Mouse (Mus musculus): ENCODE measurements around the gene Hdac4.

The Hdac4 gene

DNA sequence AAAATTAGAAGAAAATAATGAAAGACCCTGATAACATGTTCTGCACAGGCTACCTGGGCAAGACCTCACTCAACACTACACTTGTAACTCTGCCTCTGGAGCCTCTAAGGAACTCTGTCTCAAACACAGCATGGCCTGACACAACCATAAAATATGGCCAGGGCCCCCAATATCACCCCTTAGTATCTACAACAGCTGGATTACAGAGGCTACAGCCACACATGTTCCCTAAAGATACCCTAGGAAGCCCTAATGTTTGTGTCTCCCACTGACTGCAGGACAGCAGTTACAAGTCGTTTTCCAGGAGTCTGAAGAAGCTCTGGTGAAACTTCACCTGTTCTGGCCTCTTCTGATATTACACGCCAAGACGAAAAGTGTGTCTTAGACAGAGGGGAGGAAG is 65.7 kb downstream of the Hdac4 start:
- no peak for DNase-seq (ENCODE audit: low spot score)

DNA sequence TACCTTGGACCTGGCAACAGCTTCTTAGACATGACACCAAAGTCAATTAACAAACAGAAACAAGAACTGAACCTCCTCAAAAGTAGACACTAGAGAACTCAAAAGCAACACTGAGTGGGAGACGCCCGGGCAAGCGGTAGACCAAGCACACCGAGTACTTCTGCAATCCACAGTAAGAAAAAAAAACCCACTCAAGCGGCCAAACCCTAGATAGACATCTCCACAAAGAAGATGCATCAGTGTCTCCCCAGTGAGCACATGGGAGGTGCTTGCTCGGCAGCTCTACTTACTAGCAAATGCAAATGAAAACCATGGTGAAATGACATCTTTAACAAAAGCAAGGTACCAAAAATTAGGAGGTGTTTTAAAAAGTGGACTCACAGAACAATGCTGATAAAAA is 67.7 kb downstream of the Hdac4 start:
- DNase-seq (ENCODE audit: low spot score): no peak

DNA sequence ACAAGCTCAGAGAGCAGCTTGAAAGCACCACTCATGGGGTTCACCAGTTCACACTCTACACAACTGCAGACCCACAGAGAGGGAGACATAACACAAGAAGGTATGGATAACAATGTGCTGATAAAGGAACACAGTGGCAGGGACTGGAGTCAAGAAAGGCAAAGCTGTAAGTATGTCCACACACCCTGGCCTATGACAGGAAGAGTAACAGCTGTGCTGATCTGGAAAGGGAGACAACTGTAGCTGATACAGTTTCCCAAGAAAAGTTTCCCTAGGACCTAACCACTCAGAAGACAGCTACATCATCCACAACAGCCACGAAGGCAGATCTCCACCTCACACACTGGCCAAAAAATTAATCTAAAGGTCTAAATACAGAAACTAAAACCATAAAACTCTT is 68.1 kb downstream of the Hdac4 start:
- DNase-seq (ENCODE audit: low spot score): no peak

DNA sequence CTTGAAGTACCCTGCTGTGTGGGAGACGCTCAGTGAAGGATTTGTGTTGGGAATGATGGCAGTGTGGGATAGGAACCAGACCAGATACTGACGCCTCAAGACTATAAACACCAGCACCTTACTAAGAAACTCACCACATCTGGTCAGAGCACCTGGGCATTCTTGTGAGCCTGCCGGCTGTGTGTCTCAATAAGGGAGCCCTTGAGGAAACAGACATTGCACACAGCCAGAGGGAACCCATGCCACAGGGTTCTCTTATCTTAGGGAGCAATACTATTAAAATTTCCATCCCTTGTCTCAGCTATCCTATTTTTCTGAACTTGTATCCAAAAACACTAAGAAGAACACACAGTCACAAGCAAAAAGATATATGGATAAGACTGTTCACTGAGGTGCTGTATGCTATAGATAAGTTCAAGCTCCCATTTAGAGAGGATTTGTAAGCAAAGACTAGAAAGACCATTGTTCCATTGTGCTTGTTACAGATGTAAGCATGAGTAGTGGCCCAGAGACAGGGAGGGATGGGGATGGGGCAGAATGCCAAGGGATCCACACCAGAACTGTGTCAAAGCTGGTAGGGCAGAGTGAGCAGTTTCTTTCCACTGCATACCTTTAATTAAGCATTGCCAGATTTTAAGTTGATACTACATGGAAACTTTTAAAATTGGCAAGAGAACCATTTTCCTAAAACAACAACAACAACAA is 70.8 kb downstream of the Hdac4 start:
- no peak for DNase-seq (ENCODE audit: low spot score)

DNA sequence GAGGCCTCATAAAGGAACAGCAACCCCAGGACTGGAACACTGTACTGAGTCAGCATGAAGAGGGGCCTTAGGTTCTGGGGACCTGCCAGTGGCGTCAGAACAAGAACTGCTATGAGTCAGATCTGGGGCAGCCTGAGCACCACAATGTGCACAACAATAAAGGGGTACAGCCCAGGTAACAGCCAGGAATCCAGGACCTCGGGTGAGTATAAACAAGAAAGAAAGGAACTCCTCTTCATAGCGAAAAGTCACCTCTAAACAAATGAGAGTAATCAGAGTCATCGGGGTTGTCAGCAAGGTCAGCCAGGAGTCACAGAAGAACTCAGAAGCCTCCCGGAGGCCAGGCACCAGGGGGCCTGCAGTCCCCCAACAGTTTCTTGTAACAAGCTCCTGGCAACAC is 76.2 kb downstream of the Hdac4 start:
- DNase-seq (ENCODE audit: low spot score): no peak

DNA sequence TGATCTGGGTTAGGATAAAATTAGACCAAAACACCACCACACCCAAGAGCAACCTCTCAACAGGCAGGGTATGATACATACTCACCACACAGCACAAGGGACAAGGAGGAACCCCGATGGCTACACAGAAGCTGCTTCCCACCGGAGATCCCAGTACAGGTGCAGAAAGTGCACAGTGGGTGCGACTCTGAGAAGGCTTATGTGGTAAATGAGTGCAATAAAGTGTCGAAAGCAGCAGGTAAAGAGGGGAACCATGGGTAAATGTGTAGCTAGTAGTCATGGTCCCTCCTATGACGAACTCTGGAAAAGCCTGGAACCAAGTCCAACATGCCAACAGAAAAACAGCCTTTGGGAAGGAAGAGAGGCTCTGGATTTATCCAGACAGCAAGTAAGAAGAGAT is 77.9 kb downstream of the Hdac4 start:
- no peak for DNase-seq (ENCODE audit: low spot score)

DNA sequence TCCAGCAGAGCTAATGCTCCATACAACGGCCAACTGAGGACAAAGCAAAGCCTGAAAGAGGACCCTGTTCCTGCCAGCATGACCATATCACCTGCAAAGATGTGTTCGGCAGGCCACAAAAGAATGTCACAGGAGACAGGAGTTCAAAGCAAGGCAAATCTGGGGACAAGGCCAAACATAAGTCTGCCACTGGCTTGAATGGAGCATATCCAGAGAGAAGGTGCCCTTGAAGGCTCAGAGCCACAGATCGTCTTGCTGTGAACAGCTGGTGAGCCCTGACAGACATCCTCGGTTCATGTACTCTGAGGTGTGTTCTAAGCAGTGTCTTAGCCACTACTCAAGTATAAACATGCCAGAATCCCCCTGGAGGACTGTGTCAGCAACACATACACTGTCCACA is 79.3 kb downstream of the Hdac4 start:
- no peak for DNase-seq (ENCODE audit: low spot score)

DNA sequence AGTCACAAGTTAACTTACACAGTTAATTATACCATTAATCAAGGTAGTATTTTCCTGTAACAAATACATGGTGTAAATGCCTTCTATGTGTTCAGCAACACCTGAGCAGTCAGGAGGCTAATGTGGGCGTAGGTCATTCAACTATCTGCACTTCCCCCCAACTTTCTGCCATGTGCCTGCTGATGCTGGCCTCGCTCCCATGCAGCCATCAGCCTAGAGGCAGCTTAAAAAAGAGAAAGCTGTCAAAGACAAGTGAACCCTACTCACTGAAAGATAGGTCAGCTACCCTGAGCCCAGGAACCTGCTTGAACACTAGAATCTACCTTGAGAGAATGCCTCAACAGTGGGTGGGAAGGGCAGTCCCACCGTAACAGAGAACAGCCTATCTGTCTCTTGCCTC is 81.4 kb downstream of the Hdac4 start:
- DNase-seq (ENCODE audit: low spot score): no peak

DNA sequence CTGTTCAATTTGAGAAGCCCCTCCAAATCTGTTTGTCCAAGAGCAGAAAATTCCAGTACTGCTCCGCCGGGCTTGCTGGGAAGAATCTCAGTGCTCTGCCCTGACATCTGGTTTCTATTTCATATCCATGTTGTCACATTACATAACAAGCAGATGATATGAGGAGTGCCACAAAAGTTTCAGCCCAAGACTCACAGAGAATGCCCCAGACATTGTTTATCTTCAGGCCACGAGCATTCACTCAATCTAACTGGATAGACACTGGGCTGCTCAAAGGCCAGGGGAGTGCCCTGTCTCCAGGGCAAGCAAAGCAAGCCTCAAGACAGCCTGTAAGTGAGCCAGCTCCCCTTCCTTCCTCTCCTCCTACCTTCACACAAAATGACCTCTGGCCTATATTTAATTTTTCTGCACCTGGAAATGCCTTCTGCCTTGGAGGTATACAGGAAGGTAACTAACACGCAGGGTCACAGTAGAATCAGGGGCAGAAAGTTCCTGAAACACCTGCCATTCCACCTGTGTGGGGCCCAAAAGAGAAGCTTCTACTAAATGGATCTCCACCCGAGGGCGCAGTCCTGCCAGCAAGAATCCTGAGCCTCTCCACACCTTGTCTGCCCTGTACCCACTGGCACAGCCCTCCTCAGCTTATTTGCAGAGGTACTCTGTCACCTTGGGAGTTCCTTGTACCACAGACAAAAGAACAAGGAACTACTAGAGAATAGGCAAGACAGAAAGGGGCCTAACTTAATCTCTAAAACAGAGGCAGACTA is 82.1 kb downstream of the Hdac4 start:
- DNase-seq (ENCODE audit: low spot score): no peak

DNA sequence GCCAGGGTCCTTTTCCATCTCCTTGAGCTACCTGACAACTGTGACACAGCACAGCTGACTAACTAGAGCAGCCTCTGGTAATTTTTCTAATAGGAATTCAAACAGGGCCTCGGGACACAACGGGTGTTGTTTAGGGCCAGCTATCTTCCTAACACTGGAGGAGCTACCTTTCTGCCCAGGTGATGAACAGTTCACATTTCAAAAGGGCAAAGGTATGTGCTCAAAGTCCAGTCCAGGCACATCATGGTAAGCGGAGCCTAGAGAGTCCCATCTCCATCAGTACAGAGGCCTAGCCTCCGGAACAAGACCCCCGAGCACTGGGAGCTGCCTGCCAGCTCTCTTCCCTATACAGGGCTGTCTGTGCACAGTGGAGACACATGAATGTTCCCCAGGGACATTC is 82.9 kb downstream of the Hdac4 start:
- no peak for DNase-seq (ENCODE audit: low spot score)

DNA sequence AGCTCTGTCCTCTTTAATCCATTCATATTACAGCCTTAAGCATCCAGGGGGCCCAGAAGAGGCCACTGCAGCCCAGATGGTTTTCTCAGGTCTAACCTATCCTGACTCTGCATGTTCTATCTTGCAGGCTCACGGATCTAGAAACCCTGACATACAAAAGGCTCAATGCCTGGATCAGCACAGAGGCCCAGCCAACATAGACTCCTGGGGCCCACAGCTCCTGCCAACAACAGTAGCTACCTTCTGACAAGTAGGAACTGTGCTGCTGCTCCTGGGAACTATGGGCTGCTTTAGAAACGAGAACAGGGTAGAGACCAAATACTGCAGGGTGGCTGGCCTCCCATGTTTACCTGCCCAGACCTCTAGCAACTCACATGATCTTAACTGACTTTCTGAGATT is 83.9 kb downstream of the Hdac4 start:
- DNase-seq (ENCODE audit: low spot score): no peak

DNA sequence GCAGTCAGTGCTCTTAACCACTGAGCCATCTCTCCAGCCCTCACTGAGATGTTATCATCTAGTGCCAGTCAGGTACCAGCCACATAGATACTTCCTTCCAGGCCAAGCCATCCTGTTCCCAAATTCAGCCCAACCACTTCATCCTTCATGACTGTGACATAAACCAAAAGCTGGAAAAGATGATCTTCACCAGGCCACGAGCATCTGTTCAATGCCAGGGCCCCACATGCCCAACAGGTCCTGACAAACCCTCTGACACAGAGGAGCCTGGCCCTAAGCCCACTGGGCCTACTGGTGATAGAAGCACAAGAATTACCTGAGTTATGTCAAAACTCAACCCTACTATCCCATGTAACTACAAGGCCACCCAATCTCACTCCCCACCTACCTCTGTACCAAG is 84.5 kb downstream of the Hdac4 start:
- no peak for DNase-seq (ENCODE audit: low spot score)

DNA sequence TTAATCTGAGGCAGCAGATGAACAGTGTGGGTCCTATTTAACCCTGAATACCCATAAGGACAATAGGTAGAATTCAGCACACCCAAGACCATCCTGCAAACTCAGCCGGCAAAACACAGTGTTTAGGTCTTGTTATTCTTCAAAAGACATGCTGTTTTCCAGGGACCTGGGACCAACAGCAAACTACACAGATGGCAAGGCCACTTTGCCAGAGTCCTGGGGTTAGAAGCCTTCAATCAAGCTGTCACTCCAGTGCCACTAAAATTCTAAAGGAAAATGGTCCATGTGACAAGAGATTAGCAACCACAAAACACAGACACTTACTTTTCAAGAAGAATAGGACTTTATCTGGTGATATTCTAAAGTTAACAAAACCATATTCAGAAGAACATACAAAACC is 86.3 kb downstream of the Hdac4 start:
- DNase-seq (ENCODE audit: low spot score): no peak

DNA sequence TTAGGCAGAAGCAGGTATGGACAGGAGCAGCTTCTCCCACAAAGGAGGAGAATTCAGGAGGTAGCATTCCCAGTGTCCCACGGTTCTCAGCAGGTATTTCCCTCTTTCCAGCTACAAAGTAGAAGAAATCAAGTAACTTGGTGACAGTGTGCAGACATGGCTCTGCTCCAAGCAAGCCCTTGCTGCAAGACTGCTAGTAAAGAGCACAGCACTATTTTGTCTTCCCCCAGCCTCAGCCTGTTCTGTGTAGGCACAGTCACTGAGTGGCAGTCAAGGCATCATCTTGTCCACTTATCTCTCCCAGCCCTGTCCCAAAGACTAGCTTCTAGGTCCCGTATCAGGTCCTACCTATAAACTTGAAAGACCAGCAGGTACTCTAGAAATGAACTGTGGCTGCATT is 86.9 kb downstream of the Hdac4 start:
- no peak for DNase-seq (ENCODE audit: low spot score)

DNA sequence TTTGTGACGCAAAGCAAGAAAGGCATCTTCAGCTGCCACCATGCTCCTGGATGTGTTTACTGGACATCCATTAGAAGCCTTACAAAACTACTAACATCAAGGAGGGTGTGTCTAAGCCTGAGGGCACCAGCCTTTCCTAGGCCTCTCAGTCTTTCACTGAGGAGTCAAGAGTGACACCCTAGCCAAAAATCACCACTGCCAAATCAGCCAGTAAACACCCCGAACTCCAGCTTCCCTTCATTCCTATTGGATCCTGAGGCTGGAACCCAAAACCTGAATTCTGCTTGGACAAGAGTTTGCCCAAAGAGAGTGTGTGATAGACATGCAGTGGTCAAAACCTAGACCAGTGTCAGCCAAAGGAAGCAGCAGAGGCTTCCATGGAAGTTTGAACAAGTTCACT is 87.5 kb downstream of the Hdac4 start:
- no peak for DNase-seq (ENCODE audit: low spot score)

DNA sequence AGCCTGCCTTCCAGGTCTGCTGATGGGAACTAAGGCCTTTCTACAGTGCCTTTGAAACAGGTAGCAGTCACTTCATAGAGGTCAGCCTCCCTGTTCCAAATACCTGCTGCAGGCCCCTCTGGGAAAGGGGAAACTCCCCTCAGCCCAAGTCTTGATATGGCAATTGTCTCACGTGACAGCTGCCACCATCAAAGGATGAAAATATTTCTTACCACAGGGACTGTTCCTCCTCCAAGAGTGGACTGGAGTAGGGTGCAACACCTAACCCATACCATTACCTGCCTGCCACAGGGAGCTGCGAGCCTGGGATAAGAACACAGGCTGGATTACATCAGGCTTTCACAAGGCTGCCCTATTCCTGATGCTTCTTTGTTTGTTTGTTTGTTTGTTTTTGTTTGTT is 88.0 kb downstream of the Hdac4 start:
- no peak for DNase-seq (ENCODE audit: low spot score)

DNA sequence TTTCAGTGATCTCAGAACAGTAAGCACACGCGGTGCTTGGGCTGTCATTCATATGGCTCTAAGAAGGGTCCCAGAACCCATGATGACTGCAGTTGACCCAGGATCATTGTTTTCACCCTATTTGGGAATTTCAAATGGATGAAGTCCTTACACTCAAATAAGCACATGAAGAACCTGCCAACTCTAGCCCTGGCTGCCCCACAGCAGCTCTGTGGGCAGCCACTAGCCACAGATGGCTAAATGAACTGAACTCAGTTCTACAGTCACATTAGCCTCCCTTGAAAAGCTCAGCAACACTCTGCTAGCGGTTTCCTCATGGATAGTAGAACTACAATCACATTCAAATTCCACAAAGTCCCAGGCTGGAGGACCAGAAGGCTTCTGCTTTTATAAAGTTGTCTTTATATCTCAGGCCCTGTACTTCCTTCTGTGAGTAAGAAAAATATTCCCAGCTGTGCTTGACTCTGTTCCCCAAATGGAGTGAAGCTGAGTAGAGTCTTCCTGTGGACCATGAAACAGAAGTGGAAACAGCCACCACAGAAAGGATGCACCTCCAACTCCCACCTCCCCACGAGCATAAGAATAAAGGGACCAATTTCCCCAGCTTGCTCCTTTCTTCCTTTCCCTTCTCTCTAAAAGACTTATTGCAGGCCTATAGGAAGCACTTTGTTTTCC is 88.9 kb downstream of the Hdac4 start:
- no peak for DNase-seq (ENCODE audit: low spot score)

DNA sequence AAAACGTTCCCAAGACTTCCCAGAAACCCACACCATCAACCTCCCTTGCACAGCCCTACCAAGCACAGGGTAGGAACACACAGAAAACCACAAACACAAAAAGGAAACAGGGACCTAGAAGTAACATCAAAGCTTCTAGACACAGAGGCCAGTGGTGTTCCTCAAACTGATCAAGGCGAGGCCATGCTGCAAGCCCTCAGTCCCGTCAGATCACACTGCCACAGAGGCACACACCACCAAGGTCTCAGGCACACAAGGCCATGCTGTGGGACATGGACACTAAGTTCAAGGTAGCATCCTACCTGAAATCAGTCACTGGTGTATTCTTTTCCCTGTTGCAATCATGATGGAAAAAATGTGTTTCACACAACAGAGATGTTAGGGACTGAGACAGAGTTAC is 90.8 kb downstream of the Hdac4 start:
- DNase-seq (ENCODE audit: low spot score): no peak

DNA sequence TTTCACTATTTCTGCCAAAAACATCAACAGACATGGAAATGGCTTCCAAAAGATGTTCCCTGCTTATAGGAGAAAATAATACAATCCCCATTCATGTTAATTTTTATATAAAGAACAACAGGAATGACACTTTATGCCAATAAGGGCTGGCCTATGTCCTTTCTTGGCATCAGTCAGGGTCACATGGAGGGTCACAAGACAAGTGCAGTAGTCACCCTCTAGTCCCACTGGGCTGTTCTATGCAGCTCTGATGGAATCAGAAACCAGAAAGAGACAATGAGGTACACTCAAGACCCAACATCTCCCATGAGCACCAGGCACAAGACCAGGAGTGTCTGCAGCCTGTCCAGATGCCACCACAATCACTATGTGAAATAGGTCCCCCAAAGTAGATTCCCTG is 91.5 kb downstream of the Hdac4 start:
- DNase-seq (ENCODE audit: low spot score): no peak

DNA sequence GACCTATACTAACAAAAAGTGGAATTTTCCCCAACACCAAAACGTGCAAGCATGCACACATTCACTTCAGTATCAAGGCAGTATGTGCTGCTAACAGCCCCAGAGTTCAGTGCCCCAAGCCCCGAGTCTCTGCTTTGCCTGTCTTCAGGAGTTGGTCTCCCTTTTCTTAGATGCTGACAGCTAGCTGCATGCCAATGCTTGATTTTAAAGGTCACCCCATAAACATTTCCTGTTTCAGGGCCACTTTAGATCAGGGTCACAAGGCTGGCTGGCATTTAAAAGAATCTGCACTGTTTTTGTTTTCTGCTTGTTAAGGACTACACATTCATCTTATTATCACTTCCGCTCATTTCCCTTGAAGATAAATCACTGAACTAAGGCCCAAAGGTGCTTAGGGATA is 92.1 kb downstream of the Hdac4 start:
- no peak for DNase-seq (ENCODE audit: low spot score)

DNA sequence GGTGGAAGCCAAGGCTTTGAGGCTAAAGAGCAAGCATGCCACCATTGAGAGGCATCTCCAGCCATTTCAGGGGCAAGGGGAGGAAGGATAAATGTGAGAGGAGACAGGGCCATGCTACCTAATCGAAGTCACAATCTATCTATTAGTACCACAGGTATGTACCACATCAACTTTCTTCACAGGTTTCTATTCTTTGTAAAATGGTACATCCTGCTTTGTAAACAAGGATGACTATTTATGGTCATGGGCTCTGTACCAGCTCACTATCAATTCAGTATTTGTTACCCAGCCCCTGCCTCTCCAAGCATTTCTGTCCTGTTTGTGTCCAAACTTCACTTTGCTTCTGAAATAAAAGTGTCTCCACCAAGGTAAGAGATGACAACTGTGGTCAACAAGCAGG is 92.7 kb downstream of the Hdac4 start:
- DNase-seq (ENCODE audit: low spot score): no peak

DNA sequence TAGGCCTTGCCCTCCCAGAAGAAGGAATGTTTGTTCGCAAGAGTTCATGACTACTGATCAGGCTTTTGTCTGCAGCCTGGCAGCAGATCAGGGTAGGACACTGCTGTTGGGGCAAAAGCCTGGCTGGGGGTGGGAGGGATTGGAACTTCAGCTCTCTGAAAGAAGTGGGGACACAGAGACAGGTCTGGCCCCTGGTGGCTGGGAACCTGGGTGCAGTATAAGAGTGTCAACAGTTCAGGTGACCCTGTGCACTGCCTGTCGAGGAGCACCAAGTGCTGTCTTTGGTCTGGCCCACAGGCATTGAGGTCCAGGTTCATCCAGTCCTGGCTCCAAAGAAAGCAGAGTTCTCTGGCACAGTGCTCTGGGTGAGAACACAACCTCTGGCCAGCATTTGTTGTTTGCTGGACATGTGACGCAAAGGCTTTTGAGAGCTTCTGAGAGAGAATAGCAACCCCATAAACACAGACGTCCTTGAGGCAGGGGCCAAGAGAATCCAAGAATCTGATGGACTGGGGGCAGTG is 95.1 kb downstream of the Hdac4 start:
- no peak for DNase-seq (ENCODE audit: low spot score)

DNA sequence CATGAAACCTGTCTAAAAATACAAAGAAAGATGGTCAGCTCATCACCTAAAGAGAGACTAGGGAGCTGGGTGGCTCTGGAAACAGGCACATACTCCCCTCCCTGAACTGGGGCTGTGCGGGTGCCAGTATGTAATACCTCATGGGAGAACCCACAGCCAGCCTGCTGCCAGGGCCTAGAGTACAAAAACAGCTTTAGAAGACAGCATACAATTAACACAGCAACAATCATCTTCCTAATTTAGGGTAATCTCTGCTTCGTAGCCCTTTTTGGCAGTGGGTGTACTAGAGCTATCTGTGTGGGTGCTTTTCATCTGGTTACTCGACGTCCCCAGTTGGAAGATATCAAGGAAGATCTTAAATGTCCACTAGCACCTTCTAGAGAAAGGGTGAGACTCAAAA is 95.5 kb downstream of the Hdac4 start:
- no peak for DNase-seq (ENCODE audit: low spot score)

Data from layer of hippocampus, adult 9-10 months (tissue).